Mouse (Mus musculus) embryonic facial prominence, embryonic 10.5 days (tissue): ENCODE measurements around the gene Wdr64. TPM values are rescaled to one million over a fixed set of nuclear protein-coding genes. Genes with fewer than 3 reads are reported as not detected.

Experiments used
- DNase-seq: peaks from one replicate; pipeline ENCODE4 v3.0.0-alpha.2; 2017; ENCODE audit warnings: low spot score
- H3K27ac ChIP-seq: fragments of 300-500 bp; sonication (generic); replicated peaks from 2 replicates; pipeline ENCODE4 v1.5.1; 2016; ENCODE audit warnings: mild to moderate bottlenecking
- H3K27me3 ChIP-seq: fragments of 300-500 bp; sonication (generic); replicated peaks from 2 replicates; pipeline ENCODE4 v1.6.1; 2016; ENCODE audit warnings: low read depth, mild to moderate bottlenecking; ENCODE audit not compliant: poor library complexity, severe bottlenecking
- H3K36me3 ChIP-seq: fragments of 300-500 bp; sonication (generic); replicated peaks from 2 replicates; pipeline ENCODE4 v1.6.1; 2016; ENCODE audit warnings: mild to moderate bottlenecking, moderate library complexity
- H3K4me1 ChIP-seq: fragments of 300-500 bp; sonication (generic); 2 replicates; pipeline ENCODE4 v1.6.1; 2016
- H3K4me3 ChIP-seq: fragments of 300-500 bp; sonication (generic); 2 replicates; pipeline ENCODE4 v1.5.1; 2016; ENCODE audit warnings: mild to moderate bottlenecking, moderate library complexity
- H3K9me3 ChIP-seq: fragments of 300-500 bp; sonication (generic); 2 replicates; pipeline ENCODE4 v1.6.1; 2016; ENCODE audit warnings: mild to moderate bottlenecking
- WGBS: fragments of 180-500 bp; shearing (Covaris S2); methylation state at CpG from one replicate; pipeline ENCODE4 v1.1.7; 2016; 5-methylcytosine and 5-hydroxymethylcytosine counted together
- polyA plus RNA-seq: library from polyadenylated mRNA; unstranded; fragments of >200 nt; fragmentation: Nextera tagmentation; extraction: Ambion mirVana; gene quantifications from 2 replicates; pipeline ENCODE4 v1.2.1, GENCODE M21; 2016

Gene Wdr64
- polyA plus RNA-seq, 1 experiment from 2014 or later = not detected

GRCm38 (mm10) chr1:175794668-175795067 lies 96.3 kb downstream of the Wdr64 start:
- H3K9me3 ChIP-seq = no peaks in the 10 kb centered on the region
- no peak overlapping the region for H3K27ac ChIP-seq
- no peaks in the 10 kb centered on the region for H3K36me3 ChIP-seq
- no peaks in the 10 kb centered on the region for H3K27me3 ChIP-seq
- no peak for DNase-seq
- WGBS = 84% methylated on average over 2 of the region's 2 CpGs
- no peaks in the 10 kb centered on the region for H3K4me1 ChIP-seq
- H3K4me3 ChIP-seq = no peak overlapping the region

GRCm38 (mm10) chr1:175808356-175808755 lies 110.0 kb downstream of the Wdr64 start:
- no peak for DNase-seq
- H3K4me1 ChIP-seq = no peaks in the 10 kb centered on the region
- no peaks in the 10 kb centered on the region for H3K27me3 ChIP-seq
- no peaks in the 10 kb centered on the region for H3K36me3 ChIP-seq
- 74% methylated on average over 5 of the region's 5 CpGs for WGBS
- H3K4me3 ChIP-seq = no peak overlapping the region
- no peaks in the 10 kb centered on the region for H3K9me3 ChIP-seq
- no peak overlapping the region for H3K27ac ChIP-seq

GRCm38 (mm10) chr1:175811625-175812024 lies 113.2 kb downstream of the Wdr64 start:
- WGBS = 20% methylated on average over 1 of the region's 1 CpGs
- H3K4me1 ChIP-seq = no peaks in the 10 kb centered on the region
- H3K4me3 ChIP-seq = no peak overlapping the region
- H3K36me3 ChIP-seq = no peaks in the 10 kb centered on the region
- DNase-seq = no peak
- no peaks in the 10 kb centered on the region for H3K27me3 ChIP-seq
- no peaks in the 10 kb centered on the region for H3K9me3 ChIP-seq
- H3K27ac ChIP-seq = no peak overlapping the region

DNA sequence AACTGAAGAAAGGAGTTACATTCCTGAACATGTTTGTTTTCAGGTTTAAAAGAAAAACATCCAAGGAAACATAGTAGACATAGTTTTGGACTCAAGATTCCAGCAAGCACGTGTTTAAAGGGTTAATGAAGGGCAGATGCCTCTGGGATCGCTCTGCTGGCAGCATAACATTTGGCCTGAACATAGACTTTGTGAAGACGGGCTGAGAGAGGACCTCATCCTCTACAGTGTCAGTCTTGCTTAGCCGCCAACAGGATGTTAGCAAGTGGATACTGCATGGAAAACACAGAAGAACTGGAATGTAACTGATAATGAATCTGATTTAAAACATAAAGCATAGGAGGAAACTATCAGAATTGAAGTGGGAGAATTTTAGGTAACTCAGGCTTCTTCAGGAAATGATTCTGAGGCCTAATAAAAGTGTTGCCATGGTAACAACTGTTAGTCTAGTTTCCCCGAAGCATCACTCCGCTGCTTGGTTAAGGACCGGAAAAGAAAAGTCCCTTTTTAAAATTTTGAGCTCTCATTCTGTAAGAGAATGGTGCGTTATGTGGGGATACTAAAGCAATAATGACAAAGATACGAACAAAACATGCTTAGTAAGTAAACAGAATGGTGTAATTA lies 125.5 kb downstream of the Wdr64 start:
- H3K36me3 ChIP-seq = no peaks in the 10 kb centered on the region
- H3K4me1 ChIP-seq = no peaks in the 10 kb centered on the region
- no peaks in the 10 kb centered on the region for H3K27me3 ChIP-seq
- WGBS = 72% methylated on average over 9 of the region's 9 CpGs
- no peak for DNase-seq
- 0 out of 2 replicates have a peak, but pooled peaks cover 7% of the 10 kb centered on the region for H3K9me3 ChIP-seq
- no peak overlapping the region for H3K4me3 ChIP-seq
- H3K27ac ChIP-seq = no peak overlapping the region

DNA sequence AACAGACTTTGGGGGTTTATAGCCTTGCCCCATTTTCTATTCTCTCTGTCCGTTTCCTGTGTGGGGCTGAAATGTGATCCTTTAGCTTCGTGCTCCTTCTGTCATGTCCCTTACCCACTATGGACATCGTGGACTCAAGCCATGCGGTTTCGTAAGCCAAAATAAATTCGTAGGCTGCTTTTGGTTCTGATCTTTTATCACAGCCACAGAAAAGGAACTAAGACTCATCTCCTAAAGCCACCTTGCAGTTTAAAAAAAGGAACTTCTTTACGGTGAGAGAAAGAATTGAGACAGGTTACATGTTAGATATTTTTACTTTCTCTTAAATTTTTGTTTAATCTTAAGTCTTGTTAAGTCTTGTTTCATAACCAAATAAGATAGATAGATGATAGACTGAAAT lies 130.1 kb downstream of the Wdr64 start:
- 88% methylated on average over 7 of the region's 7 CpGs for WGBS
- DNase-seq = no peak
- H3K27ac ChIP-seq = no peak overlapping the region

DNA sequence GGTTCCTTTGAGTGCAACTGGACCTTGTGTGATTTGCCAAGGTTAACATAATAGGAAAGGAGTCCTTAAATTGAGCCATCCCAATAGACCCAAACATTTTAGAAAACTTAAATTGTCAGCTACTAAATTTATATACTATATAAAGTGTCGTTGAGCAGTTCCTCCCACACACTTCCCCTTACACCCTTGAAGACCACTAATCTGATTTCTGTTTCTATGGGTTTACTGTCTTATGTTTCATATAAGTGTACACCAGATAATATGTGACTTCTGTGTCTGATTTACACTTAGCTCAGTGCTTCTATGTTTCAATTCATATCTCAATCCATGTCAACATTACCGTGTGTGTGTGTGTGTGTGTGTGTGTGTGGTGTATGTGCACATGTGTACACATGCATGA lies 130.8 kb downstream of the Wdr64 start:
- H3K4me1 ChIP-seq = no peaks in the 10 kb centered on the region
- no peak overlapping the region for H3K27ac ChIP-seq
- 91% methylated on average over 2 of the region's 2 CpGs for WGBS
- no peaks in the 10 kb centered on the region for H3K36me3 ChIP-seq
- no peak overlapping the region for H3K4me3 ChIP-seq
- no peaks in the 10 kb centered on the region for H3K27me3 ChIP-seq
- 0 out of 2 replicates have a peak, but pooled peaks cover 7% of the 10 kb centered on the region for H3K9me3 ChIP-seq
- DNase-seq = no peak

More for the DNA sequence above, 130.1 kb downstream of the Wdr64 start:
- no peaks in the 10 kb centered on the region for H3K36me3 ChIP-seq
- 0 out of 2 replicates have a peak, but pooled peaks cover 7% of the 10 kb centered on the region for H3K9me3 ChIP-seq
- H3K4me1 ChIP-seq = no peaks in the 10 kb centered on the region
- no peak overlapping the region for H3K4me3 ChIP-seq
- H3K27me3 ChIP-seq = no peaks in the 10 kb centered on the region

DNA sequence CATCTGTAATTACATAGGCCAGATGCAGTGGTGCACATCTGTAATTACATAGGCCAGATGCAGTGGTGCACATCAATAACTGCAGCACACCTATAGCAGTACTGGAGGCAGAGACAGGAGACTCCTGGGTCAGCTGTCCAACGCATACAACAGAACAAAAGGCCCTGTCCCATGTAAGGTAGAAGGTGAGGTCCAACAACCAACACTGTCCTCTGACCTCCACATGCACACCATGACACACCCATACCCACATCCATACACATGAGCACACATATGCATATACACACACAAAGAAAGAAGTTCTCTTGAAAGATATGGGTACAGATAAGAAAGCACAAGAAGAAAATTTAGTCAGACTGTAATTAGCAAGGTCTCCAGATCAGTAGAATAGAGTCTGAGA lies 157.1 kb downstream of the Wdr64 start:
- H3K4me1 ChIP-seq = no peaks in the 10 kb centered on the region
- 95% methylated on average over 1 of the region's 1 CpGs for WGBS

More for the DNA sequence above, 157.1 kb downstream of the Wdr64 start:
- H3K36me3 ChIP-seq = no peaks in the 10 kb centered on the region
- H3K9me3 ChIP-seq = no peaks in the 10 kb centered on the region
- no peak for DNase-seq
- no peak overlapping the region for H3K4me3 ChIP-seq
- no peaks in the 10 kb centered on the region for H3K27me3 ChIP-seq
- H3K27ac ChIP-seq = no peak overlapping the region

Other genes with a start within 250 kb of the Wdr64 start
- gene Rgs7, start 206.1 kb upstream of the Wdr64 start, polyA plus RNA-seq = 0.73 and 0.96 TPM in 2 replicates
- 0.04 TPM in 1 of 2 replicates, not detected in the other for gene Kmo, start 78.2 kb upstream of the Wdr64 start, polyA plus RNA-seq
- gene Fh1, start 73.0 kb upstream of the Wdr64 start, polyA plus RNA-seq = 122 and 124 TPM in 2 replicates
- 9.5 and 11.6 TPM in 2 replicates for gene Opn3, start 5.8 kb upstream of the Wdr64 start, polyA plus RNA-seq
- 5.0 and 5.2 TPM in 2 replicates for gene Chml, start 5.7 kb upstream of the Wdr64 start, polyA plus RNA-seq
- 155 and 158 TPM in 2 replicates for gene Exo1, start 182.0 kb downstream of the Wdr64 start, polyA plus RNA-seq
- 0.33 TPM in 1 of 2 replicates, not detected in the other for gene Gm38100, start 221.7 kb downstream of the Wdr64 start, polyA plus RNA-seq